Mouse (Mus musculus): ENCODE measurements around the gene Asb13. TPM values are rescaled to one million over a fixed set of nuclear protein-coding genes. Genes with fewer than 3 reads are reported as not detected.

The Asb13 gene
- 6.9 and 7.2 TPM in 2 replicates for polyA plus RNA-seq (2015; fragmentation: Nextera tagmentation; extraction: Ambion mirVana)

- H3K4me1 ChIP-seq (replicated peaks) = peaks cover 4% of the 10 kb centered on the region; the same call in 1 of the 2 replicates
- no peaks in the 10 kb centered on the region for H3K9me3 ChIP-seq
- no peaks in the 10 kb centered on the region for H3K36me3 ChIP-seq
- H3K27ac ChIP-seq = no peak within 1 kb of the TSS
- peak within 1 kb of the TSS; percentile 79 for H3K9ac ChIP-seq
- peak within 1 kb of the TSS; percentile 73 for H3K4me3 ChIP-seq (replicated peaks)
- under 1% methylated on average over 47 of the region's 47 CpGs for WGBS
- H3K4me2 ChIP-seq (replicated peaks) = peak within 1 kb of the TSS; percentile 86
- peak; percentile 97 for ATAC-seq
- H3K27me3 ChIP-seq (replicated peaks) = no peaks in the 10 kb centered on the region
Observed at GRCm38 (mm10) chr13:3633895-3634811, at the start of gene Asb13. Gene Asb13 (plus strand): TSS chr13:3634032.

- 94% methylated on average over 3 of the region's 3 CpGs for WGBS
- Histone ChIP-seq H3K36me3 (peaks cover 3% of the 10 kb centered on the region), H3K27ac (no peak overlapping the region), H3K27me3 (replicated peaks) (no peaks in the 10 kb centered on the region), H3K4me3 (replicated peaks) (no peak overlapping the region), H3K9me3 (no peaks in the 10 kb centered on the region), H3K4me1 (replicated peaks) (no peaks in the 10 kb centered on the region), H3K9ac (no peak overlapping the region), H3K4me2 (replicated peaks) (no peak overlapping the region)
- ATAC-seq = no peak
Observed at GRCm38 (mm10) chr13:3590789-3591188, 43.0 kb upstream of the Asb13 start.

GRCm38 (mm10) chr13:3594311-3594710, 39.5 kb upstream of the Asb13 start:
- Histone ChIP-seq H3K4me2 (replicated peaks) (no peak overlapping the region), H3K36me3 (peaks cover 6% of the 10 kb centered on the region), H3K9ac (no peak overlapping the region), H3K27me3 (replicated peaks) (no peaks in the 10 kb centered on the region), H3K27ac (no peak overlapping the region), H3K4me1 (replicated peaks) (no peaks in the 10 kb centered on the region), H3K9me3 (no peaks in the 10 kb centered on the region), H3K4me3 (replicated peaks) (no peak overlapping the region)
- no peak for ATAC-seq
- WGBS = 85% methylated on average over 1 of the region's 1 CpGs

- H3K27me3 ChIP-seq (replicated peaks) = no peaks in the 10 kb centered on the region
- 94% methylated on average over 6 of the region's 6 CpGs for WGBS
- H3K9ac ChIP-seq = no peak overlapping the region
- no peak overlapping the region for H3K4me2 ChIP-seq (replicated peaks)
- no peaks in the 10 kb centered on the region for H3K9me3 ChIP-seq
- H3K4me1 ChIP-seq (replicated peaks) = no peaks in the 10 kb centered on the region
- H3K27ac ChIP-seq = no peak overlapping the region
- no peak for ATAC-seq
- peaks cover 3% of the 10 kb centered on the region; the same call in 1 of the 2 replicates for H3K36me3 ChIP-seq
- no peak overlapping the region for H3K4me3 ChIP-seq (replicated peaks)
Observed at GRCm38 (mm10) chr13:3596232-3596631, 37.6 kb upstream of the Asb13 start.

- no peaks in the 10 kb centered on the region for H3K36me3 ChIP-seq
- no peak; the same call in 1 of the 2 replicates for ATAC-seq
- H3K9ac ChIP-seq = peak overlapping the region; percentile 75
- H3K9me3 ChIP-seq = no peaks in the 10 kb centered on the region
- H3K4me3 ChIP-seq (replicated peaks) = peak overlapping the region; percentile 92
- H3K4me2 ChIP-seq (replicated peaks) = peak overlapping the region; percentile 58
- no peak overlapping the region; the same call in 1 of the 2 replicates for H3K27ac ChIP-seq
- no peaks in the 10 kb centered on the region for H3K27me3 ChIP-seq (replicated peaks)
- no peaks in the 10 kb centered on the region for H3K4me1 ChIP-seq (replicated peaks)
- WGBS = 18% methylated on average over 8 of the region's 8 CpGs
Observed at GRCm38 (mm10) chr13:3609780-3610117, 24.1 kb upstream of the Asb13 start.

GRCm38 (mm10) chr13:3610118-3610794, 23.6 kb upstream of the Asb13 start:
- H3K27ac ChIP-seq = peak overlapping the region; percentile 94
- no peaks in the 10 kb centered on the region for H3K36me3 ChIP-seq
- peak overlapping the region; percentile 92 for H3K4me3 ChIP-seq (replicated peaks)
- no peaks in the 10 kb centered on the region for H3K27me3 ChIP-seq (replicated peaks)
- H3K9me3 ChIP-seq = no peaks in the 10 kb centered on the region
- H3K4me1 ChIP-seq (replicated peaks) = no peaks in the 10 kb centered on the region
- peak; percentile 58 for ATAC-seq
- peak overlapping the region; percentile 75 for H3K9ac ChIP-seq
- peak overlapping the region; percentile 58 for H3K4me2 ChIP-seq (replicated peaks)
- WGBS = under 1% methylated on average over 50 of the region's 50 CpGs

GRCm38 (mm10) chr13:3610795-3611438, 22.9 kb upstream of the Asb13 start, which contains the start of gene Fam208b:
Gene Fam208b (minus strand): TSS chr13:3611108.
- peak within 1 kb of the TSS; percentile 92 for H3K4me3 ChIP-seq (replicated peaks)

GRCm38 (mm10) chr13:3627139-3627538, 6.7 kb upstream of the Asb13 start:
- H3K9me3 ChIP-seq = no peaks in the 10 kb centered on the region
- no peaks in the 10 kb centered on the region for H3K27me3 ChIP-seq (replicated peaks)
- H3K9ac ChIP-seq = no peak overlapping the region
- no peak overlapping the region for H3K4me2 ChIP-seq (replicated peaks)
- H3K27ac ChIP-seq = no peak overlapping the region
- peak; percentile 57; the same call in 1 of the 2 replicates for ATAC-seq
- no peak overlapping the region for H3K4me3 ChIP-seq (replicated peaks)
- 68% methylated on average over 3 of the region's 3 CpGs for WGBS
- no peaks in the 10 kb centered on the region for H3K4me1 ChIP-seq (replicated peaks)
- H3K36me3 ChIP-seq = no peaks in the 10 kb centered on the region

More at GRCm38 (mm10) chr13:3610795-3611438, 22.9 kb upstream of the Asb13 start, which contains the start of gene Fam208b:
- under 1% methylated on average over 58 of the region's 58 CpGs for WGBS
- ATAC-seq = peak; percentile 100
- H3K9ac ChIP-seq = peak within 1 kb of the TSS; percentile 75
- peak within 1 kb of the TSS; percentile 94 for H3K27ac ChIP-seq
- no peaks in the 10 kb centered on the region for H3K9me3 ChIP-seq
- no peaks in the 10 kb centered on the region for H3K4me1 ChIP-seq (replicated peaks)
- H3K36me3 ChIP-seq = no peaks in the 10 kb centered on the region
- H3K27me3 ChIP-seq (replicated peaks) = no peaks in the 10 kb centered on the region
- peak within 1 kb of the TSS; percentile 58 for H3K4me2 ChIP-seq (replicated peaks)

- Histone ChIP-seq H3K27ac (no peak overlapping the region), H3K9me3 (no peaks in the 10 kb centered on the region), H3K4me2 (replicated peaks) (no peak overlapping the region), H3K9ac (no peak overlapping the region), H3K36me3 (no peaks in the 10 kb centered on the region), H3K4me1 (replicated peaks) (no peaks in the 10 kb centered on the region), H3K4me3 (replicated peaks) (no peak overlapping the region), H3K27me3 (replicated peaks) (no peaks in the 10 kb centered on the region)
- WGBS = 9% methylated on average over 3 of the region's 3 CpGs
- peak; percentile 90 for ATAC-seq
Observed at GRCm38 (mm10) chr13:3628102-3628501, 5.7 kb upstream of the Asb13 start.

- Histone ChIP-seq H3K9ac (no peak overlapping the region), H3K4me3 (replicated peaks) (no peak overlapping the region), H3K4me2 (replicated peaks) (no peak overlapping the region), H3K4me1 (replicated peaks) (peaks cover 4% of the 10 kb centered on the region; the same call in 1 of the 2 replicates), H3K9me3 (no peaks in the 10 kb centered on the region), H3K36me3 (no peaks in the 10 kb centered on the region), H3K27ac (no peak overlapping the region), H3K27me3 (replicated peaks) (no peaks in the 10 kb centered on the region)
- 84% methylated on average over 9 of the region's 9 CpGs for WGBS
- no peak for ATAC-seq
Observed at GRCm38 (mm10) chr13:3632551-3632950, 1.3 kb upstream of the Asb13 start.

GRCm38 (mm10) chr13:3633131-3633530, 701 bp upstream of the Asb13 start:
- no peaks in the 10 kb centered on the region for H3K9me3 ChIP-seq
- H3K27ac ChIP-seq = no peak overlapping the region
- no peaks in the 10 kb centered on the region for H3K27me3 ChIP-seq (replicated peaks)
- peaks cover 4% of the 10 kb centered on the region; the same call in 1 of the 2 replicates for H3K4me1 ChIP-seq (replicated peaks)
- H3K4me2 ChIP-seq (replicated peaks) = peak overlapping the region; percentile 86; the same call in 1 of the 2 replicates
- 40% methylated on average over 6 of the region's 6 CpGs for WGBS
- no peaks in the 10 kb centered on the region for H3K36me3 ChIP-seq
- no peak overlapping the region for H3K9ac ChIP-seq
- H3K4me3 ChIP-seq (replicated peaks) = no peak overlapping the region
- ATAC-seq = no peak

GRCm38 (mm10) chr13:3635076-3635475, 1.2 kb downstream of the Asb13 start:
- H3K27ac ChIP-seq = no peak overlapping the region
- no peaks in the 10 kb centered on the region for H3K36me3 ChIP-seq
- ATAC-seq = no peak
- no peaks in the 10 kb centered on the region for H3K9me3 ChIP-seq
- H3K27me3 ChIP-seq (replicated peaks) = no peaks in the 10 kb centered on the region
- H3K4me3 ChIP-seq (replicated peaks) = no peak overlapping the region
- no peak overlapping the region for H3K4me2 ChIP-seq (replicated peaks)
- no peak overlapping the region for H3K9ac ChIP-seq
- WGBS = 95% methylated on average over 3 of the region's 3 CpGs
- peaks cover 4% of the 10 kb centered on the region; the same call in 1 of the 2 replicates for H3K4me1 ChIP-seq (replicated peaks)

All from intestine, embryonic 15.5 days (tissue).